Mouse (Mus musculus) embryo, embryonic 9.5 days (tissue): ENCODE results near the gene Nlrx1.

Source experiments
- DNase-seq: peaks from one replicate; pipeline ENCODE4 v3.0.0-alpha.2; 2017; ENCODE audit errors: extremely low spot score

Gene Nlrx1

GRCm38 (mm10) chr9:44234479-44235427 lies 33.6 kb downstream of the Nlrx1 start:
- DNase-seq = no peak

- DNase-seq = peak; percentile 100
These were observed 34.5 kb downstream of the Nlrx1 start, which contains the start of gene Cbl for GRCm38 (mm10) chr9:44233802-44234478. Gene Cbl (minus strand): TSS chr9:44234049.

GRCm38 (mm10) chr9:44233021-44233801 lies 35.2 kb downstream of the Nlrx1 start:
- no peak for DNase-seq

- DNase-seq = no peak
These were observed 36.8 kb downstream of the Nlrx1 start for GRCm38 (mm10) chr9:44231609-44232008.

- DNase-seq = no peak
These were observed 42.4 kb downstream of the Nlrx1 start for GRCm38 (mm10) chr9:44225993-44226392.

GRCm38 (mm10) chr9:44213538-44213937 lies 54.9 kb downstream of the Nlrx1 start:
- DNase-seq = no peak

GRCm38 (mm10) chr9:44212406-44212805 lies 56.0 kb downstream of the Nlrx1 start:
- no peak for DNase-seq

GRCm38 (mm10) chr9:44209416-44209815 lies 59.0 kb downstream of the Nlrx1 start:
- DNase-seq = no peak

GRCm38 (mm10) chr9:44207840-44208239 lies 60.6 kb downstream of the Nlrx1 start:
- no peak for DNase-seq
